Mouse (Mus musculus): ENCODE measurements around the gene Chst12.

GRCm38 (mm10) chr5:140567321-140567720, 62.0 kb downstream of the Chst12 start:
- TF ChIP-seq CTCF (conservative IDR thresholded peaks at IDR 0.05 in 1 of 2, IDR thresholded peaks at IDR 0.05 in 1 of 2; ENCODE audit: low read depth in 2 of 2, low read length in 2 of 2) (no peak), JUND (conservative IDR thresholded peaks at IDR 0.05; ENCODE audit: low read depth, low read length) (no peak), PAX5 (IDR thresholded peaks at IDR 0.05; ENCODE audit: low read length) (no peak)
